Mouse (Mus musculus): ENCODE measurements at regions not wholly inside any gene's neighbourhood (a gene's known extent, or its start where the extent isn't known, plus 50 kb on each side); places are given as distances from the start of the nearest gene placed in this dataset.

DNA sequence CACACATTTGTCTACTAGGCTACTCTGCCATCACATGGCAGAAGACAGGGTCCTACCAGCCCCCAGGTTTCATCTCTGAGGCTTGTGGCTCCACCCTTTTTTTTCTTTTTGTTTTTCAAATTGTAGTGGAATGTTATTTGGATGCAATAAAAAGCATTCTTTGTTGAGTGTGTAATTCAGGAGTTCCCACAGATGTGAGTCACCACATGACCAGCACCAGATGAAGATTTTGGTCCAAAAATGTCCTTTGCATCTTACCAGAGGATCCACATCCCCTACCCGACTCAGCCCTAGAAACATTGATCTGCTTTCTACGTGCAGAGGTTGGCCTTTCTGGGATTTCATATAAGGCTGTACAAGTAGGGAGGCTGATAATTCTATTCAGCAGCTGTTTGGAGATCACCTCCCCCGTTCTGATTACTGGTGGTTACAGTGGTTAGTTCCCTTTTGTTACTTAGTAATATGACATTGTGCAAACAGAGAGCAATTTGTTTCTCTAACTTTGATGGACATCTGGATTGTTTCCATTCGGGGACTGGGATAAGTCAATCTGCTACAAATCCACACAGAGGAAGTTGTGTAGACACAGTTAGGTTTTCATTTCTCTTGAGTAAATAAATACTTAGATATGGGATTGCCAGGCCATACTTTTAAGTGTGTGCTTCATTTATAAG, 160.5 kb downstream of the Sptssa start:
- no peaks in the 10 kb centered on the region for H3K27me3 ChIP-seq (ENCODE audit: insufficient read depth, low read length)
- no peak for ATAC-seq
- no peak overlapping the region for H3K9ac ChIP-seq (replicated peaks; ENCODE audit: low read length)
- no peak for TF ChIP-seq CTCF (IDR thresholded peaks at IDR 0.05; ENCODE audit: low read depth)
- no peak overlapping the region for H3K4me2 ChIP-seq (ENCODE audit: low read depth, low read length)
- H3K4me3 ChIP-seq (ENCODE audit: low read length) = no peak overlapping the region
- H3K4me1 ChIP-seq (ENCODE audit: insufficient read depth, low read length) = no peaks in the 10 kb centered on the region
- no peaks in the 10 kb centered on the region for H3K9me3 ChIP-seq (ENCODE audit: low read length)
- no peak for DNase-seq (ENCODE audit: low spot score)
- 71% methylated on average over 4 of the region's 4 CpGs for WGBS
- no peaks in the 10 kb centered on the region for H3K36me3 ChIP-seq (ENCODE audit: insufficient read depth, low read length)
- H3K27ac ChIP-seq = no peak overlapping the region

DNA sequence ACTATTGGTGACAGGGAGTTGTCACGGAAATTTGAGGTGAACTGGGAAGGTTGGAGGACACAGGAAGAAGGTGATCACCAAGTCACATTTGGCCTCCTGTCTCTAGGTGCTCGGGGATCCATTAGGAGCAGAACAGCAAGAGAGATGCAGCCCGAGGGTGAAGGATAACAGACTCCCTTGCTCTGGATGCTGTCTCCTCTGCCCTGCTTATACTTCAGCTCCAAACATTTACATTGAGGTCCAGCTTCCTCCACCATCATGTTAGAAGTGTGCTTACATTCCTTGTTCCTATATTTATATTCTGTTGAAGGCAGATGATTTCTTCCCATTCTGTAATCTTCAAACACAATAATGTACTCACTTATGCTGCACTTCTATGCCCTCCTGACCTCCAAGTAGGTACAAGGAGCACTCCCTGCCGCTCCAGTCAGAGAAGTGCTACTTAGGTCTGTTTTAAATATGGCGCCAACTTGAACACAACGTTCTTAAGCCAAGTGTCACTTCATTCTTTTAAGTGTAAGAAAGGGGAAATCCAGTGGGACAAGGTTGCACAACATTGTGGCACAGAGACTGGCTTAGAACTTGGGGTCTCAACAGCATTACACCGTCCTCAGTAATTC, 161.5 kb downstream of the Sptssa start:
- Histone ChIP-seq H3K27me3 (ENCODE audit: insufficient read depth, low read length) (no peaks in the 10 kb centered on the region), H3K27ac (no peak overlapping the region), H3K4me3 (ENCODE audit: low read length) (no peak overlapping the region), H3K4me2 (ENCODE audit: low read depth, low read length) (no peak overlapping the region), H3K36me3 (ENCODE audit: insufficient read depth, low read length) (no peaks in the 10 kb centered on the region), H3K4me1 (ENCODE audit: insufficient read depth, low read length) (no peaks in the 10 kb centered on the region), H3K9ac (replicated peaks; ENCODE audit: low read length) (no peak overlapping the region), H3K9me3 (ENCODE audit: low read length) (no peaks in the 10 kb centered on the region)
- no peak for ATAC-seq
- WGBS = 87% methylated on average over 7 of the region's 7 CpGs
- no peak for DNase-seq (ENCODE audit: low spot score)
- no peak for TF ChIP-seq CTCF (IDR thresholded peaks at IDR 0.05; ENCODE audit: low read depth)

DNA sequence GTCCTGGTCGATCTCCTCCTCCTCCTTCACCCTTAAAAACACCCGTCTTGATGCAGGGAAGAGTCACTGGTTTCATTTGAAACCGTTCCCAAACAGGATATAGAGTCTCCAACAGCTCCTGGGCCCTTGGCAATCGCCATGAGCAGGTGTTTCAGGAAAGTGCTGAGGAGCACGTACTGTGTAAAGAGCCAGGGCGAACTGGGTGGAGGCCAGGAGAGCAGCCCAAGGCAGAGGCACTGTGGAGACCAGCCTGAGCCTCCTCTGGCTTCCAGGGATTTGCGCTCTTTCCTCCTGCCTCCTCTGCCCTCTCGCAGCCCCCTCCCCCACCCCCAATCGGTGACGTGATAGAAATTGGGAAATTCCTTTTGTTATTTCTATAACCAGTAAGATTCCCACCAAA, 163.6 kb downstream of the Sptssa start:
- Histone ChIP-seq H3K27ac (no peak overlapping the region), H3K36me3 (ENCODE audit: insufficient read depth, low read length) (no peaks in the 10 kb centered on the region), H3K27me3 (ENCODE audit: insufficient read depth, low read length) (no peaks in the 10 kb centered on the region), H3K9ac (replicated peaks; ENCODE audit: low read length) (no peak overlapping the region), H3K4me2 (ENCODE audit: low read depth, low read length) (no peak overlapping the region), H3K4me3 (ENCODE audit: low read length) (no peak overlapping the region), H3K9me3 (ENCODE audit: low read length) (no peaks in the 10 kb centered on the region), H3K4me1 (ENCODE audit: insufficient read depth, low read length) (no peaks in the 10 kb centered on the region)
- ATAC-seq = no peak
- DNase-seq (ENCODE audit: low spot score) = no peak
- TF ChIP-seq CTCF (IDR thresholded peaks at IDR 0.05; ENCODE audit: low read depth) = no peak
- 49% methylated on average over 10 of the region's 10 CpGs for WGBS

DNA sequence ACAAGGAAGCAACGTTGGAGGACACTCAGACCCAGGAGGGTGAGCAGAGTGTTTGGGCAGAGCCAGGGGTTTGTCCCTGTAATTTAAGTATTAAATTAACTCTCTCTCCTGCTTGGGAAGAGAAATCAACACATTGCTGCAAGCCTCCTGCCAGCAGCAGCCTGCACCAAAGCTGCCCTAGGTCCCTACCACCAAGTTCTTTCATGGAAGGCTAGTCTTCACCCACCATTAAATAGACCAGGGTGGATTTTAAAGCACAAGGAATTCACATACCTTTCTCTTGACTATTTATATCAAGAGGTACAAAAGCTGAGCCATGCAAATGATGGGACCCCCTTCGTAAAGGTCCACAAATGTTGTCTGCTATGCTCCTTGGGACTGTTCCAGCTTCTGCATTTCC, 165.9 kb downstream of the Sptssa start:
- Histone ChIP-seq H3K36me3 (ENCODE audit: insufficient read depth, low read length) (no peaks in the 10 kb centered on the region), H3K9ac (replicated peaks; ENCODE audit: low read length) (no peak overlapping the region), H3K4me2 (ENCODE audit: low read depth, low read length) (no peak overlapping the region), H3K4me1 (ENCODE audit: insufficient read depth, low read length) (no peaks in the 10 kb centered on the region), H3K4me3 (ENCODE audit: low read length) (no peak overlapping the region), H3K27me3 (ENCODE audit: insufficient read depth, low read length) (no peaks in the 10 kb centered on the region), H3K27ac (no peak overlapping the region), H3K9me3 (ENCODE audit: low read length) (no peaks in the 10 kb centered on the region)
- DNase-seq (ENCODE audit: low spot score) = no peak
- WGBS = 86% methylated on average over 2 of the region's 2 CpGs
- no peak for ATAC-seq
- TF ChIP-seq CTCF (IDR thresholded peaks at IDR 0.05; ENCODE audit: low read depth) = no peak

DNA sequence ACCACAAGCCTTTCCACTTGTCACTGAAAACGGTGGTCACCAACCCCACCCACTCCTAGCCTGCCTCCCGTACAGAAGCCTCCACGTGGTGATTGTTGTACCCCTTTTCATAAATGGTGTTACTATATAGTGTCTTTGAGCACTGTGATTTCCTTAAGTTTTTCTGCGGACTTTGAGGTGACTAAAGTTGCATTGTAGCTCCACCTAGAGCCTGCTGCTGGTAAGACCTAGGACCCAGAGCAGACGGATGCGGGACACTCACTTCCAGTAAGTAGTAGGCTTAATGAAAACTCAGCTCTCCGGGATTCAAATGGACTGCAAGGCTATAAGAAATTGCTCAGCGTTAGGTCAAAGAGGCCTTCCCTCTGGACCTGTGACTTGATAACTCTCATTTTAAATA, 166.7 kb downstream of the Sptssa start:
- 0 out of 2 replicates have a peak, but pooled peaks cover 4% of the 10 kb centered on the region for H3K4me1 ChIP-seq (ENCODE audit: insufficient read depth, low read length)
- H3K9me3 ChIP-seq (ENCODE audit: low read length) = no peaks in the 10 kb centered on the region
- peak; percentile 86 for TF ChIP-seq CTCF (IDR thresholded peaks at IDR 0.05; ENCODE audit: low read depth)
- H3K4me2 ChIP-seq (ENCODE audit: low read depth, low read length) = no peak overlapping the region
- peak; percentile 89 for DNase-seq (ENCODE audit: low spot score)
- no peaks in the 10 kb centered on the region for H3K36me3 ChIP-seq (ENCODE audit: insufficient read depth, low read length)
- H3K27me3 ChIP-seq (ENCODE audit: insufficient read depth, low read length) = no peaks in the 10 kb centered on the region
- 4% methylated on average over 8 of the region's 8 CpGs for WGBS
- H3K4me3 ChIP-seq (ENCODE audit: low read length) = no peak overlapping the region
- no peak overlapping the region for H3K27ac ChIP-seq
- ATAC-seq = peak; percentile 84
- no peak overlapping the region for H3K9ac ChIP-seq (replicated peaks; ENCODE audit: low read length)

DNA sequence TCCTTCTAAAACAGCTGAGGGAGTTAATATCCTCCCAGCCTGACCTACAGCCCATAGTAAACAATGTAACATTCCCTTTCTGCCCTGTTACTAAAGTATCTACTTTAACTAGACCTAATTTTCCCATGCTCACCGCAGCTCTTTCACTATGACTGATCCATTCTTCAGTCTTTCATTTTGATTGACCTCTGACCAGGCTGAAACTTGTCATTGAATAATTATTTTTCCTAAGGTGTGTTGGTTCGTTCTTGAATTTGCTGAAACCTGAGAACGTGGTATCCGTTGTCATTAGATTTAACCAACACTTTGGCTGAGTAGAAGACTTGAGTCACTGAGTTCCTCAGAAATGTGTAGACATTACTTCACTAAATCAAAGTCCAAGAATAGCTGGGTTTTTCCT, 168.7 kb downstream of the Sptssa start:
- Histone ChIP-seq H3K9me3 (ENCODE audit: low read length) (no peaks in the 10 kb centered on the region), H3K4me1 (ENCODE audit: insufficient read depth, low read length) (0 out of 2 replicates have a peak, but pooled peaks cover 4% of the 10 kb centered on the region), H3K4me3 (ENCODE audit: low read length) (no peak overlapping the region), H3K36me3 (ENCODE audit: insufficient read depth, low read length) (no peaks in the 10 kb centered on the region), H3K27me3 (ENCODE audit: insufficient read depth, low read length) (no peaks in the 10 kb centered on the region), H3K4me2 (ENCODE audit: low read depth, low read length) (no peak overlapping the region), H3K9ac (replicated peaks; ENCODE audit: low read length) (no peak overlapping the region), H3K27ac (no peak overlapping the region)
- no peak for ATAC-seq
- no peak for TF ChIP-seq CTCF (IDR thresholded peaks at IDR 0.05; ENCODE audit: low read depth)
- 88% methylated on average over 4 of the region's 4 CpGs for WGBS
- no peak for DNase-seq (ENCODE audit: low spot score)

DNA sequence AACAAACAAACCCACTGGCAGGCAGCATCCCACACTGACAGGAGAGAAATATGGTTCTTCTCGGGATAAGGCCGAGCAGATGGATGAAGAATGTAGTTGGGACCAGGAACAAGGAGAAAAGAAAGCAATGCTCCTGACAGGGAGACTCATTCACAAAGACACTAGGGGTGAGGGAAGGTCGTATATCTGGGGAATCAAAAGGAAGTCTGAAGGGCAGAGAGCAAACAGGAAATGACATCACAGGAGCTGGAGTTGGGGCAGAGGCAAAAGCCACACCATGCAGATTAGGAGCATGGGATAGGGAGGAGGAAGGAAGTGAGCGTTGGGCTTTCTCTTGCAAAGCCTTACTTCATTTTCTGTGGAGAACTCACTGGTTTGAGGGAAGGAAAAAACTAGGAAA, 174.4 kb downstream of the Sptssa start:
- Histone ChIP-seq H3K4me1 (ENCODE audit: insufficient read depth, low read length) (0 out of 2 replicates have a peak, but pooled peaks cover 4% of the 10 kb centered on the region), H3K27ac (no peak overlapping the region), H3K4me2 (ENCODE audit: low read depth, low read length) (no peak overlapping the region), H3K36me3 (ENCODE audit: insufficient read depth, low read length) (no peaks in the 10 kb centered on the region), H3K9me3 (ENCODE audit: low read length) (no peaks in the 10 kb centered on the region), H3K4me3 (ENCODE audit: low read length) (no peak overlapping the region), H3K9ac (replicated peaks; ENCODE audit: low read length) (no peak overlapping the region), H3K27me3 (ENCODE audit: insufficient read depth, low read length) (no peaks in the 10 kb centered on the region)
- DNase-seq (ENCODE audit: low spot score) = no peak
- WGBS = 64% methylated on average over 4 of the region's 4 CpGs
- ATAC-seq = no peak
- no peak for TF ChIP-seq CTCF (IDR thresholded peaks at IDR 0.05; ENCODE audit: low read depth)

Measured in hindbrain, postnatal 0 days (tissue).